Mouse (Mus musculus) Patski (cell line): ENCODE results near the gene Lyl1. TPM values are rescaled to one million over a fixed set of nuclear protein-coding genes. Genes with fewer than 3 reads are reported as not detected.

ENCODE experiments used
- ATAC-seq: fragments of 100-300 bp; one replicate; pipeline ENCODE4 v1.8.0; 2021
- CTCF ChIA-PET: fragments of 350-600 bp; sonication (Branson Sonifier 250); formaldehyde crosslinking; loops from one replicate; lab custom pipeline; 2022; ENCODE audit warnings: inconsistent platforms; lab: Charles Lee
- POLR2A ChIA-PET: fragments of 350-600 bp; sonication (Branson Sonifier 250); formaldehyde crosslinking; loops from one replicate; lab custom pipeline; 2022; ENCODE audit warnings: antibody characterized with exemption, inconsistent platforms; lab: Charles Lee
- DNase-seq: peaks from one replicate; pipeline ENCODE4 v3.0.0-alpha.2; 2011; ENCODE audit warnings: low read depth, low spot score
- H3K27me3 ChIP-seq: fragments of 371-371 bp; one replicate; pipeline ENCODE4 v1.5.1; 2021
- CTCF ChIP-seq: fragments of 100-300 bp; IDR thresholded peaks from one replicate; pipeline ENCODE4 v1.5.1; 2021
- in situ Hi-C: fragments of 300-500 bp; cut with MboI; formaldehyde crosslinking; loops from 3 replicates; pipeline ENCODE4 v1.11.1; 2018; ENCODE audit warnings: low pct_unique_long_range_greater_than_20kb, mixed read lengths
- polyA plus RNA-seq: library from polyadenylated mRNA; unstranded; gene quantifications from one replicate; pipeline ENCODE4 v1.2.3, GENCODE M21; 2021

The Lyl1 gene
- polyA plus RNA-seq, 1 experiment from 2014 or later = 0.13 TPM

- H3K27me3 ChIP-seq = no peaks in the 10 kb centered on the region
- in situ Hi-C loops = loop anchor here (5.0 kb wide), 2 partner anchors 32 to 63 kb away; partner anchors contain the start of gene Lyl1
Measured at GRCm38 (mm10) chr8:84734680-84735079, 33.4 kb downstream of the Lyl1 start.

GRCm38 (mm10) chr8:84735597-84735996 is 34.3 kb downstream of the Lyl1 start:
- ChIA-PET POLR2A (interaction anchor here (0.8 to 1.4 kb wide), 3 partner anchors 9 to 67 kb away, joined by 3 to 4 read pairs (median 3); no protein-coding TSS in a partner anchor), CTCF (interaction anchor here (1.2 to 6.0 kb wide), 3 partner anchors 26 to 77 kb away, joined by 5 to 52 read pairs (median 6); no protein-coding TSS in a partner anchor)

More at GRCm38 (mm10) chr8:84734680-84735079, 33.4 kb downstream of the Lyl1 start:
- ATAC-seq = no peak
- ChIA-PET POLR2A (interaction anchor here (1.4 kb wide), 1 partner anchor 36 kb away, joined by 3 read pairs; no protein-coding TSS in a partner anchor), CTCF (interaction anchor here (6.0 kb wide), 1 partner anchor 78 kb away, joined by 52 read pairs; no protein-coding TSS in a partner anchor)
- TF ChIP-seq CTCF = no peak
- DNase-seq = no peak

GRCm38 (mm10) chr8:84736521-84736920 is 35.3 kb downstream of the Lyl1 start:
- no peak for TF ChIP-seq CTCF
- ATAC-seq (no peak), DNase-seq (no peak)
- POLR2A ChIA-PET = interaction anchor here (1.1 kb wide), 1 partner anchor 9 kb away, joined by 3 read pairs; no protein-coding TSS in a partner anchor
- in situ Hi-C loops = loop anchor here (5.0 kb wide), 2 partner anchors 34 to 61 kb away; partner anchors contain the start of gene Lyl1
- no peaks in the 10 kb centered on the region for H3K27me3 ChIP-seq
- CTCF ChIA-PET = interaction anchor here (1.2 to 6.0 kb wide), 4 partner anchors 27 to 76 kb away, joined by 5 to 52 read pairs (median 8); no protein-coding TSS in a partner anchor

More at GRCm38 (mm10) chr8:84735597-84735996, 34.3 kb downstream of the Lyl1 start:
- in situ Hi-C loops = loop anchor here (5.0 kb wide), 2 partner anchors 33 to 62 kb away; partner anchors contain the start of gene Lyl1
- H3K27me3 ChIP-seq = no peaks in the 10 kb centered on the region
- DNase-seq = no peak
- no peak for ATAC-seq
- TF ChIP-seq CTCF = no peak

- in situ Hi-C loops = loop anchor here (5.0 kb wide), 2 partner anchors 35 to 60 kb away; partner anchors contain the start of gene Lyl1
- ChIA-PET CTCF (interaction anchor here (0.8 to 6.0 kb wide), 21 partner anchors 8 to 87 kb away, joined by 3 to 52 read pairs (median 5); no protein-coding TSS in a partner anchor), POLR2A (interaction anchor here (0.6 to 1.0 kb wide), 2 partner anchors 31 to 71 kb away, joined by 3 read pairs; no protein-coding TSS in a partner anchor)
- TF ChIP-seq CTCF = no peak
- DNase-seq (no peak), ATAC-seq (peak; percentile 33)
- H3K27me3 ChIP-seq = no peaks in the 10 kb centered on the region
Measured at GRCm38 (mm10) chr8:84737608-84738007, 36.4 kb downstream of the Lyl1 start.

GRCm38 (mm10) chr8:84738266-84738665 is 37.0 kb downstream of the Lyl1 start:
- in situ Hi-C loops = loop anchor here (5.0 kb wide), 2 partner anchors 36 to 59 kb away; partner anchors contain the start of gene Lyl1
- no peaks in the 10 kb centered on the region for H3K27me3 ChIP-seq
- POLR2A ChIA-PET = interaction anchor here (1.0 kb wide), 1 partner anchor 71 kb away, joined by 3 read pairs; no protein-coding TSS in a partner anchor
- CTCF ChIA-PET = interaction anchor here (1.0 to 6.0 kb wide), 19 partner anchors 8 to 87 kb away, joined by 3 to 52 read pairs (median 6); no protein-coding TSS in a partner anchor
- DNase-seq (no peak), ATAC-seq (no peak)
- TF ChIP-seq CTCF = no peak

GRCm38 (mm10) chr8:84738715-84739400 is 37.6 kb downstream of the Lyl1 start:
- no peak for TF ChIP-seq CTCF
- in situ Hi-C loops = loop anchor here (5.0 kb wide), 2 partner anchors 37 to 58 kb away; partner anchors contain the start of gene Lyl1
- DNase-seq = no peak
- CTCF ChIA-PET = interaction anchor here (1.1 to 6.0 kb wide), 3 partner anchors 20 to 74 kb away, joined by 3 to 52 read pairs (median 11); no protein-coding TSS in a partner anchor
- no peak for ATAC-seq
- H3K27me3 ChIP-seq = no peaks in the 10 kb centered on the region
- POLR2A ChIA-PET = interaction anchor here (0.6 kb wide), 1 partner anchor 21 kb away, joined by 3 read pairs; no protein-coding TSS in a partner anchor

- ChIA-PET CTCF (interaction anchor here (1.1 to 6.0 kb wide), 3 partner anchors 20 to 74 kb away, joined by 3 to 52 read pairs (median 11); no protein-coding TSS in a partner anchor), POLR2A (no interaction called here)
- H3K27me3 ChIP-seq = no peaks in the 10 kb centered on the region
- DNase-seq = no peak
- no peak for TF ChIP-seq CTCF
- in situ Hi-C loops = loop anchor here (5.0 kb wide), 2 partner anchors 37 to 58 kb away; partner anchors contain the start of gene Lyl1
- no peak for ATAC-seq
Measured at GRCm38 (mm10) chr8:84739401-84739742, 38.1 kb downstream of the Lyl1 start.

- ATAC-seq = no peak
- no peak for DNase-seq
Measured at GRCm38 (mm10) chr8:84740895-84741843, 39.9 kb downstream of the Lyl1 start.

More at GRCm38 (mm10) chr8:84740895-84741843, 39.9 kb downstream of the Lyl1 start:
- TF ChIP-seq CTCF = no peak
- CTCF ChIA-PET = interaction anchor here (0.7 to 3.3 kb wide), 8 partner anchors 15 to 74 kb away, joined by 3 to 13 read pairs (median 3); no protein-coding TSS in a partner anchor
- in situ Hi-C loops = no loop called here
- POLR2A ChIA-PET = interaction anchor here (1.0 kb wide), 1 partner anchor 8 kb away, joined by 3 read pairs; no protein-coding TSS in a partner anchor
- no peaks in the 10 kb centered on the region for H3K27me3 ChIP-seq
